Mouse (Mus musculus) megakaryocyte progenitor cell, adult 5-6 weeks (primary cell): ENCODE measurements around the gene Psma2. TPM values are rescaled to one million over a fixed set of nuclear protein-coding genes. Genes with fewer than 3 reads are reported as not detected.
A peak's percentile ranks its signal among the peaks of the same experiment; 100 is the strongest.

Source experiments
- ATAC-seq: replicated peaks from 2 replicates; pipeline ENCODE4 v1.8.0; 2016; ENCODE audit warnings: mild to moderate bottlenecking, moderate TSS enrichment, inconsistent platforms; ENCODE audit not compliant: poor library complexity
- total RNA-seq, 2 experiments: library from RNA; stranded (forward) in 1 of 2; stranded (reverse) in 1 of 2; fragments of 157-497, 149-512 nt in 1 of 2; fragments of 200-1000 nt in 1 of 2; gene quantifications; 2 replicates each; pipeline versions ENCODE4 v1.2.3 to v1.2.4; 2015 to 2017

Psma2 gene
- total RNA-seq (2015): 148 and 152 TPM in 2 replicates
- total RNA-seq (2017): 109 and 114 TPM in 2 replicates

GRCm38 (mm10) chr13:14612926-14613529, at the start of gene Psma2, which contains the start of gene Mrpl32:
Gene Psma2, plus strand, starts transcription at chr13:14613240.
Gene Mrpl32, minus strand, starts transcription at chr13:14613165.
- peak; percentile 93 for ATAC-seq

- ATAC-seq: no peak
Observed at GRCm38 (mm10) chr13:14574128-14574527, 38.9 kb upstream of the Psma2 start.

GRCm38 (mm10) chr13:14580392-14580791, 32.6 kb upstream of the Psma2 start:
- ATAC-seq: no peak

- ATAC-seq: no peak
Observed at GRCm38 (mm10) chr13:14602744-14603143, 10.3 kb upstream of the Psma2 start.

- 0 out of 2 replicates have a peak, but pooled peaks have one; percentile 9 for ATAC-seq
Observed at GRCm38 (mm10) chr13:14607616-14608015, 5.4 kb upstream of the Psma2 start.

GRCm38 (mm10) chr13:14612463-14612862, 577 bp upstream of the Psma2 start:
- no peak for ATAC-seq

- peak; percentile 3 for ATAC-seq
Observed at GRCm38 (mm10) chr13:14613553-14613952, 513 bp downstream of the Psma2 start.

- peak; percentile 99 for ATAC-seq
Observed at GRCm38 (mm10) chr13:14618724-14619123, 5.7 kb downstream of the Psma2 start.

- ATAC-seq: peak; percentile 99
Observed at GRCm38 (mm10) chr13:14629726-14630641, 16.9 kb downstream of the Psma2 start, which contains the start of gene AW209491. Gene AW209491, plus strand, starts transcription at chr13:14630154.

- ATAC-seq: peak; percentile 93
Observed at GRCm38 (mm10) chr13:14639998-14640397, 27.0 kb downstream of the Psma2 start.

GRCm38 (mm10) chr13:14649301-14649700, 36.3 kb downstream of the Psma2 start:
- peak; percentile 88 for ATAC-seq

GRCm38 (mm10) chr13:14667107-14667506, 54.1 kb downstream of the Psma2 start:
- ATAC-seq: no peak

GRCm38 (mm10) chr13:14670342-14670741, 57.3 kb downstream of the Psma2 start:
- ATAC-seq: no peak

- ATAC-seq: no peak
Observed at GRCm38 (mm10) chr13:14688955-14689354, 75.9 kb downstream of the Psma2 start.

- ATAC-seq: no peak
Observed at GRCm38 (mm10) chr13:14716801-14717200, 103.8 kb downstream of the Psma2 start.

GRCm38 (mm10) chr13:14717755-14718154, 104.7 kb downstream of the Psma2 start:
- no peak for ATAC-seq

Other genes with a start within 250 kb of the Psma2 start
- gene Hecw1, start 90.0 kb upstream of the Psma2 start, total RNA-seq (2015): not detected in 2 replicates
- not detected in 2 replicates for gene Hecw1, start 90.0 kb upstream of the Psma2 start, total RNA-seq (2017)
- gene Mrpl32, start 75 bp upstream of the Psma2 start, total RNA-seq (2015): 71.8 and 88.0 TPM in 2 replicates
- gene Mrpl32, start 75 bp upstream of the Psma2 start, total RNA-seq (2017): 97.2 and 102 TPM in 2 replicates
- gene AW209491, start 16.9 kb downstream of the Psma2 start, total RNA-seq (2015): 8.0 and 9.6 TPM in 2 replicates
- 16.7 and 27.8 TPM in 2 replicates for gene AW209491, start 16.9 kb downstream of the Psma2 start, total RNA-seq (2017)